Mouse (Mus musculus) ES-E14 (cell line): Measurements from ENCODE around the gene Pik3r6.

Experiments
- CHD2 ChIP-seq: IDR thresholded peaks from 2 replicates; pipeline ENCODE4 v1.6.1; 2014; ENCODE audit warnings: mild to moderate bottlenecking, low read depth, low read length, inconsistent platforms
- MAFK ChIP-seq: IDR thresholded peaks from 2 replicates; pipeline ENCODE4 v1.6.1; 2014; ENCODE audit warnings: mild to moderate bottlenecking, low read depth, low read length, inconsistent platforms; ENCODE audit not compliant: insufficient read depth
- ZC3H11A ChIP-seq: IDR thresholded peaks from 2 replicates; pipeline ENCODE4 v1.6.1; 2012; ENCODE audit warnings: low read depth, mild to moderate bottlenecking, inconsistent platforms, low read length, borderline replicate concordance

DNA sequence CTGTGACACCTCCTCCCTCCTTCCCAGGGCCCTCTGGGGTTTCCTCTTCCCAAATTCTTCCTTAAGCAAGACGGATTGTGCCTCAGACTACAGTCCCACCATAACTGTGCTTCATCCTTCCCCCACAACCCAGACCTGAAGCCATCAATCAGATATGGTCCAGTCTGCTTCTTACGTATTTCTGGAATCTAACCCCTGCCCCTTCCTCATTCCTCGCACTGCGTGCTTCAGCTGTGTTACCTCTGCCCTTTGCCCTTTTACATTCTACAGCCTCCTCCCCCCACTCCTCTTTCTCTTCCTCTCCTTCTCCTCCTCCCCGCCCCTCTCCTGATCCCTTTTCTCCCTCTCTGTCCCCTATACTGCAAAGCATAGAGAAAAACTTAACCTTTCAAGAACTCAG is 88.9 kb downstream of the Pik3r6 start:
- TF ChIP-seq CHD2 (no peak), MAFK (no peak), ZC3H11A (no peak)
